Mouse (Mus musculus) liver, embryonic 14.5 days (tissue): ENCODE measurements at regions not wholly inside any gene's neighbourhood (a gene's known extent, or its start where the extent isn't known, plus 50 kb on each side); places are given as distances from the start of the nearest gene placed in this dataset.

Experiments
- CTCF ChIP-seq: IDR thresholded peaks from 2 replicates; pipeline ENCODE4 v1.5.1; 2016; ENCODE audit warnings: antibody characterized with exemption, low read depth, control low read depth
- EP300 ChIP-seq: IDR thresholded peaks from 2 replicates; pipeline ENCODE4 v1.6.1; 2016; ENCODE audit warnings: antibody characterized with exemption, low read depth

DNA sequence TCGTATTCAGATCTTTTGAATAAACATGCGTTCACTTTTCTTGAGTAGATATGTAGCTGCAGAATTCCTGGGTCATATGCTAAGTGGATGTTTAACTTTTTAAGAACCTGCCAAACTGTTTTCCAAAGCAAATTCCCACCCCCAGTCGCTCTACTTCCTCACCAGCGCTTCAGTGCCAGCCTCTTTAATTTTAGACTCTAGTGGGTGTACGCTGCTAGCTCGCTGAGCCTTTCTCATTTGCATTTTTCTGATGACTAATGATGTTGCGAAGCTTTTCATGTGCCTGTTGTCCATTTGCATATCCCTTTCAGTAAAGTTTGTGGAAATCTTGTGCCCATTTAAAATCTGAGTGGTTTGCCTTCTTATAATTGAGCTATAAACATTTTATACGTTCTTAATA lies 84.3 kb upstream of the Trio start:
- TF ChIP-seq CTCF (no peak), EP300 (no peak)
